Mouse (Mus musculus): Measurements from ENCODE around the gene Fcrlb.

Fcrlb gene

GRCm38 (mm10) chr1:170907456-170908191 lies 5.1 kb downstream of the Fcrlb start:
- peak; percentile 87 for DNase-seq

GRCm38 (mm10) chr1:170907111-170907455 lies 5.7 kb downstream of the Fcrlb start:
- peak; percentile 88 for DNase-seq

- DNase-seq: peak; percentile 87
Measured at GRCm38 (mm10) chr1:170903485-170903884, 9.3 kb downstream of the Fcrlb start.

GRCm38 (mm10) chr1:170901536-170902238 lies 11.1 kb downstream of the Fcrlb start:
- peak; percentile 94 for DNase-seq

- DNase-seq: peak; percentile 87
Measured at GRCm38 (mm10) chr1:170900799-170901467, 11.8 kb downstream of the Fcrlb start.

GRCm38 (mm10) chr1:170898413-170899075 lies 14.2 kb downstream of the Fcrlb start:
- DNase-seq: peak; percentile 96

- DNase-seq: peak; percentile 51
Measured at GRCm38 (mm10) chr1:170896651-170897281, 16.0 kb downstream of the Fcrlb start.

- peak; percentile 66 for DNase-seq
Measured at GRCm38 (mm10) chr1:170894603-170895602, 17.8 kb downstream of the Fcrlb start.

GRCm38 (mm10) chr1:170892279-170892678 lies 20.5 kb downstream of the Fcrlb start:
- DNase-seq: no peak

- DNase-seq: no peak
Measured at GRCm38 (mm10) chr1:170891646-170892045, 21.1 kb downstream of the Fcrlb start.

GRCm38 (mm10) chr1:170889310-170889709 lies 23.4 kb downstream of the Fcrlb start:
- no peak for DNase-seq

GRCm38 (mm10) chr1:170886044-170886458 lies 26.7 kb downstream of the Fcrlb start:
- no peak for DNase-seq

- peak; percentile 99 for DNase-seq
Measured at GRCm38 (mm10) chr1:170884978-170885561, 27.7 kb downstream of the Fcrlb start, which contains the start of the genes Gm26620 and Dusp12. Gene Gm26620, plus strand, starts transcription at chr1:170885065. Gene Dusp12, minus strand, starts transcription at chr1:170885540.

GRCm38 (mm10) chr1:170884390-170884789 lies 28.4 kb downstream of the Fcrlb start:
- DNase-seq: peak; percentile 82

GRCm38 (mm10) chr1:170882915-170883485 lies 29.7 kb downstream of the Fcrlb start:
- peak; percentile 56 for DNase-seq

GRCm38 (mm10) chr1:170876906-170877305 lies 35.8 kb downstream of the Fcrlb start:
- DNase-seq: peak; percentile 58

GRCm38 (mm10) chr1:170875676-170876075 lies 37.1 kb downstream of the Fcrlb start:
- no peak for DNase-seq

GRCm38 (mm10) chr1:170871961-170872360 lies 40.8 kb downstream of the Fcrlb start:
- no peak for DNase-seq

- peak; percentile 85 for DNase-seq
Measured at GRCm38 (mm10) chr1:170871402-170871801, 41.3 kb downstream of the Fcrlb start.

GRCm38 (mm10) chr1:170868905-170869283 lies 43.8 kb downstream of the Fcrlb start:
- no peak for DNase-seq
